Mouse (Mus musculus) adrenal gland, postnatal 14 days (tissue): ENCODE data around the gene Tomm20. TPM values are rescaled to one million over a fixed set of nuclear protein-coding genes. Genes with fewer than 3 reads are reported as not detected.
"Not testable (repeated sequence)": the region's sequence is repeated elsewhere in the genome, so short reads cannot be mapped to it uniquely, and the experiment has no call there.

Source experiments
- DNase-seq: peaks from one replicate; pipeline ENCODE4 v3.0.0; 2021; ENCODE audit warnings: mixed read lengths
- long read RNA-seq, 2 experiments: library from polyadenylated mRNA; stranded (forward); transcript quantifications; one replicate each; pipeline ENCODE4 v2.0.0; 2021
- total RNA-seq: library from RNA; stranded (reverse); gene quantifications from 2 replicates; pipeline ENCODE4 v1.2.3, GENCODE M21; 2021

Tomm20 gene
- 206 and 229 TPM in 2 replicates for total RNA-seq
- long read RNA-seq, experiment 1, full-length matches to known transcripts: 451 of 473 reads
- long read RNA-seq, experiment 1, partial matches to known transcripts: 4 of 473 reads
- long read RNA-seq, experiment 1, other reads (novel, unspliced or antisense): 18 of 473 reads
- long read RNA-seq, experiment 2, full-length matches to known transcripts: 454 of 472 reads
- long read RNA-seq, experiment 2, partial matches to known transcripts: 7 of 472 reads
- long read RNA-seq, experiment 2, other reads (novel, unspliced or antisense): 11 of 472 reads

DNA sequence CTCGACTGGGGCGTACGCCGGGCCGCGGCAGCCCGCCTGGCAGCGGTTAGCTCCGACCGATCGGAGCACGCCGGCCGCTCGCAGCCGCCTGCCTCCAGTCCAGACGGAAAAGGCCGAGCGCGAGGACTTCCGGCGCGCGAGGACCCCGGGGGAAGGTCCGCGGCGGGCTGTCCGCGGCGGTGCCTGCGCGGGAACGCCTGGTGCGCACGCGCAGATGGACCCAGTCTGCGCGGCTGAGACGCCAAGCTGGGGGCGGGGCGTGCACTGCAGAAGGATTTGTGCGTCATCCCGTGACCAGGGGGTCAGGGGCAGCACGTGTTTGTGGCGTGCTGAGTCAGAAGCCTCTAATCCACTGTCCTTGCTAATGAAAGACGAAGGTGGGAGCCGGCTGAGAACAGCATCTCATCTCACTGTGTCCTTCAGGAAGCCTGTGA, at the start of gene Tomm20:
Gene Tomm20, minus strand, starts transcription at position 115 of the 434 bp plus-strand sequence.
- peak; percentile 99 for DNase-seq

DNA sequence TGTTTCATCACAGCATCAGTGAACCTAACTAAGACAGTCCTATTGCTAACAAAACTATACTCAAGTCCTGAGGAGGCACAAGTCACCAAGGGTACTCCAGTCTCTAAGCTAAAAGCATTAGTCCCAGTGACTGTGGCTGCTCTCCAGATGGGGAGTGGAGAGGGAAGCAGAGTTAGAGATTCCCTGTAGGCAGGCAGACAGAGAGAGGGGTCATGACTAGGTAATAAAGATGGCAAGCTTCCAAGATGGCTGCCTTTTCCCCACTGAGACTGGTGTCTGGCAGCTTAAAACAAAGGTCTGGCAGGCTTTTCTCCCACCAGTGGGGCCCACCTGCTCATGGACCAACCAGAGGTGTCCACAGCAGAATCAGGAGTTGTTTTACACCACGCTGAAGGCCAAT, 48.9 kb upstream of the Tomm20 start:
- DNase-seq: no peak

DNA sequence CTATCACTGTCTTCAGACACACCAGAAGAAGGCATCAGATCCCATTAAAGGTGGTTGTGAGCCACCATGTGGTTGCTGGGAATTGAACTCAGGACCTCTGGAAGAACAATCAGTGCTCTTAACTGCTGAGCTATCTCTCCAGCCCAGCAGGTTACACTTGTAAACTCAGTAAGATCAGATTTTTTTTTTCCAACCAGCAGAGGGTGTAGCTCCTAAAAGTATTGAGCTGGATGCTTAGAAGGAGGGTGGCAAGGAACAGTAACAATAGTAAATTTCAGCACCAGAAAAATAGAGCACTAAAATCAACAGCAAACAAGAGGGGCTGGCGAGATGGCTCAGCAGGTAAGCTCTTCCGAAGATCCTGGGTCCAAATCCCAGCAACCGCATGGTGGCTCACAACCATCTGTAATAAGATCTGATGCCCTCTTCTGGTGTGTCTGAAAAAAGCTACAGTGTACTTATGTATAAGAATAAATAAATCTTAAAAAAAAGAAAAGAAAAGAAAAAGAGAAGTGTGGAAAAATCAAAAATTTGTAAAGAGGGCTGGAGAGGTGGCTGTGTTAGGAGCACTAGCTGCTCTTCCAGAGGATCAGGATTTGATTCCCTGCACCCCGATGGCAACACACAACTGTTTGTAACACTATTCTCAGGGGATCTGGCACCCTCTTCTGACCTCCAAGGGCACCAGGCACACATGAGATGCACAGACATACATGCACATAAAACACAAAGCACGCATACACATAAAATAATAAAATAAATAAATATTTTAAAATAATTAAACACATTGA, 43.9 kb upstream of the Tomm20 start:
- no peak for DNase-seq

GRCm38 (mm10) chr8:126988346-126989006, 42.8 kb upstream of the Tomm20 start:
- peak; percentile 11 for DNase-seq

DNA sequence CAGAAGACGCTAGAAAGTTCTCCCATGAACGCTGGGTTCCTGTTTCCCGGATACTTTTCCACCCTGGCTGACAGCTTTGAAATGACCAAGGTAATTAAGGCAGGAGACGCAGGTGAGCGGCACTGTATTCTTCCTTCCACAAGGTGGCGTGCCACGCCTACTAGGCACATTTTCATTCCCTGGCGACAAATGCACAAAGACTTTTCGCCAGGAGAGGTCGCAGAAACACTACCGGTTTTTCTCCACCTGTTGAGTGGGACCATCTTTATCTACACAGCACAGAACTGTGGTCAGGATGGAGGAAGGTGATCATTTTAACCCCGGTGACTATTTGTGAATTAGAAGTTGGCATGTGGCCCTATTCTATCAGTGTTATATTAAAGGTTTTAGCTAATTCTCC, 40.9 kb upstream of the Tomm20 start:
- DNase-seq: peak; percentile 87

GRCm38 (mm10) chr8:126980046-126980445, 34.4 kb upstream of the Tomm20 start:
- no peak for DNase-seq

- peak; percentile 62 for DNase-seq
Measured at GRCm38 (mm10) chr8:126979091-126979920, 33.7 kb upstream of the Tomm20 start.

DNA sequence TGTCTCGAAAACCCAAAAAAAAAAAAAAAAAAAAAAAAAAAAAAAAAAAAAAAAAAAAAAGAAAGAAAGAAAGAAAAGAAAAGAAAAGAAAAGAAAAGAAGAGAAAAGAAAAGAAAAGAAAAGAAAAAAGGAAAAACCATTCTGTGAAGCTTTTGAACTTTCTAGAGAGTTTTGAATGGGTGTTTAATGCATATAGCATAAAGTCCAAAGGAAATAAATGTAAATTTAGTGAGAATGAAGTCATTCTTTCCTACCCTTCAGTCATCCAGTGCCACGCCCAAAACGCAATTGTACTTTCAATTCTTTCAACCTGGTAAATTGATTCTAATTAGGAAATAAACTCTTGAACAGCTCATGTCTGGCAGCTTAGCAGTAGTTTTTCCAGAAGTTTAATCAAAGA, 32.9 kb upstream of the Tomm20 start:
- DNase-seq: not testable (repeated sequence)

- DNase-seq: no peak
Measured at GRCm38 (mm10) chr8:126978028-126978427, 32.4 kb upstream of the Tomm20 start.

- no peak for DNase-seq
Measured at GRCm38 (mm10) chr8:126976608-126977348, 31.1 kb upstream of the Tomm20 start.

- DNase-seq: peak; percentile 17
Measured at GRCm38 (mm10) chr8:126975706-126976105, 30.1 kb upstream of the Tomm20 start.

DNA sequence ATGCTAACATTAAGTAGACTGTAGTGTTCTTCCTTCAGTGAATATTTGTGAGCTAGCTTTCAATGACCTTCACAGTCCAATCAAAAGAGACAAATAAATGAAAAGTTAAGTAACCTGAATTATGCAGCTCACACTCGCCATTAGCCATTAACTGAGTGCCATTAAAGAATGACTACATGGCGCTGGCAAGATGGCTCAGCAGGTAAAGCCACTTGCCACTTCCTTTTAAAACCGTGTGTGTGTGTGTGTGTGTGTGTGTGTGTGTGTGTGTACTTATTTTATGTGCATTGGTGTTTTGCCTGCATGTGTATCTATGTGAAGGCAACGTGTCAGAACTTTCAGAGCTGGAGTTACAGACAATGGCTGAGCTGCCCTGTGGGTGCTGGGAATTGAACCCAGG, 28.9 kb upstream of the Tomm20 start:
- no peak for DNase-seq

DNA sequence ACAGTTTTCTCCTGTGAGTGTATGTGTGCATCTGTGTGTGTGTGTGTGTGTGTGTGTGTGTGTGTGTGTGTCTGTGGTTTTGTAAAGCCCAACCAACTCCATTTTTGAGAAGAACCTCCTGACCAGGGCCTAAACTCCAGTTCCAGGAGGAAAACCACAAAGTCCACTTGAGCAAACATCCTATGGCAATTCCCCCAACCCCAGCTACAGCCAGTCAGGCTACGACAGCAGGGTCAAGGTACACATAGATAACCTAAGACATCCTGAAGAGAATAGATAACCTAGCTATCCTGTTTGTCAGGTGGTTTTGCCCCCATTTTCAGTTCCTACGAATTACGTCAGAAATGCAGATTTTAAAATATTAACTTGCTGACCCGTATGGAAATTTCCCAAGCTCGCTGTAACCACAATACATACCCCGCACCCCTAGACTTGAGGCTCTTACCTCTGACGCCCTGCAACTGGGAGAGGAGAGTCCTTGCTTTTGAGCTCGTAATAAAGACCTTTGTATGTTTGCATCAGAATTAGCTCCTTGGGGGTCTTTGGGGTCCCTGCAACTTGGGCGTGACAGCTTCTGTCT, 28.1 kb upstream of the Tomm20 start:
- DNase-seq: no peak

- DNase-seq: no peak
Measured at GRCm38 (mm10) chr8:126972649-126973048, 27.0 kb upstream of the Tomm20 start.

GRCm38 (mm10) chr8:126972102-126972501, 26.5 kb upstream of the Tomm20 start:
- DNase-seq: no peak

- no peak for DNase-seq
Measured at GRCm38 (mm10) chr8:126971314-126971664, 25.6 kb upstream of the Tomm20 start.

- DNase-seq: peak; percentile 95
Measured at GRCm38 (mm10) chr8:126970579-126971313, 25.1 kb upstream of the Tomm20 start, which contains the start of gene Rbm34. Rbm34 (minus strand) TSS chr8:126971071.

GRCm38 (mm10) chr8:126969546-126969945, 23.9 kb upstream of the Tomm20 start:
- DNase-seq: no peak

- no peak for DNase-seq
Measured at GRCm38 (mm10) chr8:126968107-126968506, 22.5 kb upstream of the Tomm20 start.

GRCm38 (mm10) chr8:126965246-126965645, 19.6 kb upstream of the Tomm20 start:
- no peak for DNase-seq
